Mouse (Mus musculus) MN1 (cell line): ENCODE data around the gene Cpt1b.

ENCODE experiments used
- DNase-seq: peaks from one replicate; pipeline ENCODE4 v3.0.0-alpha.2; 2016; ENCODE audit warnings: low spot score

Cpt1b gene

GRCm38 (mm10) chr15:89378831-89379401 lies 46.7 kb downstream of the Cpt1b start, which contains the start of gene Odf3b:
Gene Odf3b, minus strand, starts transcription at chr15:89379282.
- DNase-seq, result no peak

GRCm38 (mm10) chr15:89377938-89378828 lies 47.5 kb downstream of the Cpt1b start:
- DNase-seq, result no peak

- no peak for DNase-seq
Measured at GRCm38 (mm10) chr15:89377362-89377761, 48.3 kb downstream of the Cpt1b start.

- no peak for DNase-seq
Measured at GRCm38 (mm10) chr15:89376957-89377356, 48.7 kb downstream of the Cpt1b start, which contains the start of gene Tymp. Gene Tymp, minus strand, starts transcription at chr15:89377039.

- DNase-seq, result no peak
Measured at GRCm38 (mm10) chr15:89376040-89376439, 49.6 kb downstream of the Cpt1b start.

GRCm38 (mm10) chr15:89374801-89375534 lies 50.7 kb downstream of the Cpt1b start:
- DNase-seq, result no peak

- DNase-seq, result no peak
Measured at GRCm38 (mm10) chr15:89374340-89374739, 51.3 kb downstream of the Cpt1b start.

- peak; percentile 92 for DNase-seq
Measured at GRCm38 (mm10) chr15:89373762-89374248, 51.9 kb downstream of the Cpt1b start, which contains the start of gene Sco2. Gene Sco2, minus strand, starts transcription at chr15:89373846.

GRCm38 (mm10) chr15:89373027-89373761 lies 52.5 kb downstream of the Cpt1b start:
- DNase-seq, result peak; percentile 93

GRCm38 (mm10) chr15:89372536-89372935 lies 53.1 kb downstream of the Cpt1b start:
- no peak for DNase-seq

GRCm38 (mm10) chr15:89372068-89372467 lies 53.6 kb downstream of the Cpt1b start:
- no peak for DNase-seq
